Mouse (Mus musculus) heart, postnatal 0 days (tissue): Measurements from ENCODE around the gene Nfix.

Experiments
- CTCF ChIP-seq: IDR thresholded peaks from 2 replicates; pipeline ENCODE4 v1.5.1; 2016; ENCODE audit warnings: antibody characterized with exemption, control low read depth, low read depth
- EP300 ChIP-seq: IDR thresholded peaks from 2 replicates; pipeline ENCODE4 v1.6.1; 2016; ENCODE audit warnings: antibody characterized with exemption, low read depth

- TF ChIP-seq CTCF: no peak
- no peak for TF ChIP-seq EP300
These were observed 12.4 kb downstream of the Nfix start for GRCm38 (mm10) chr8:84787523-84788302.
